Mouse (Mus musculus) hindbrain, embryonic 11.5 days (tissue): ENCODE data around the gene 9130023H24Rik. TPM values are rescaled to one million over a fixed set of nuclear protein-coding genes. Genes with fewer than 3 reads are reported as not detected.

Source experiments
- ATAC-seq: fragments of 200-750 bp; cut with Nextera tagmentation; 2 replicates; pipeline ENCODE4 v1.8.0; 2017; ENCODE audit warnings: mild to moderate bottlenecking, moderate TSS enrichment, moderate library complexity; ENCODE audit not compliant: low FRiP score
- DNase-seq: peaks from one replicate; pipeline ENCODE4 v3.0.0-alpha.2; 2015; ENCODE audit warnings: low spot score
- H3K27ac ChIP-seq: fragments of 300-500 bp; sonication (generic); 2 replicates; pipeline ENCODE4 v1.5.1; 2014; ENCODE audit warnings: mild to moderate bottlenecking, low read depth, low read length
- H3K27me3 ChIP-seq: fragments of 300-500 bp; sonication (generic); 2 replicates; pipeline ENCODE4 v1.6.1; 2014; ENCODE audit warnings: mild to moderate bottlenecking, low read length, moderate library complexity, mixed read lengths; ENCODE audit not compliant: control insufficient read depth, insufficient read depth
- H3K36me3 ChIP-seq: fragments of 300-500 bp; sonication (generic); 2 replicates; pipeline ENCODE4 v1.6.1; 2014; ENCODE audit warnings: mild to moderate bottlenecking, low read length, moderate library complexity, mixed read lengths; ENCODE audit not compliant: control insufficient read depth, insufficient read depth
- H3K4me1 ChIP-seq: fragments of 300-500 bp; sonication (generic); replicated peaks from 2 replicates; pipeline ENCODE4 v1.6.1; 2014; ENCODE audit warnings: low read length, mixed read lengths; ENCODE audit not compliant: control insufficient read depth, insufficient read depth
- H3K4me2 ChIP-seq: fragments of 300-500 bp; sonication (generic); replicated peaks from 2 replicates; pipeline ENCODE4 v1.6.1; 2014; ENCODE audit warnings: mild to moderate bottlenecking, low read depth, low read length
- H3K4me3 ChIP-seq: fragments of 300-500 bp; sonication (generic); 2 replicates; pipeline ENCODE4 v1.5.1; 2014; ENCODE audit warnings: low read depth, low read length
- H3K9ac ChIP-seq: fragments of 300-500 bp; sonication (generic); 2 replicates; pipeline ENCODE4 v1.6.1; 2014; ENCODE audit warnings: low read depth, low read length
- H3K9me3 ChIP-seq: fragments of 300-500 bp; sonication (generic); 2 replicates; pipeline ENCODE4 v1.6.1; 2016; ENCODE audit warnings: low read length; ENCODE audit not compliant: control insufficient read depth
- WGBS: fragments of 180-500 bp; shearing (Covaris S2); extraction: QIAGEN DNeasy Blood & Tissue Kit; methylation state at CpG from one replicate; pipeline ENCODE4 v1.1.7; 2014; 5-methylcytosine and 5-hydroxymethylcytosine counted together
- polyA plus RNA-seq: library from polyadenylated mRNA; unstranded; fragments of >200 nt; fragmentation: Nextera tagmentation; extraction: Ambion mirVana; gene quantifications from 2 replicates; pipeline ENCODE4 v1.2.1, GENCODE M21; 2014

9130023H24Rik gene
- polyA plus RNA-seq, 1 experiment from 2014 or later = 12.3 TPM

GRCm38 (mm10) chr7:128201607-128202006 is 36.2 kb downstream of the 9130023H24Rik start:
- H3K9ac ChIP-seq = no peak overlapping the region
- H3K9me3 ChIP-seq = no peaks in the 10 kb centered on the region
- H3K4me2 ChIP-seq = no peak overlapping the region
- no peak overlapping the region for H3K4me3 ChIP-seq
- H3K27ac ChIP-seq = no peak overlapping the region
- 86% methylated on average over 9 of the region's 9 CpGs for WGBS
- no peaks in the 10 kb centered on the region for H3K27me3 ChIP-seq
- no peaks in the 10 kb centered on the region for H3K36me3 ChIP-seq
- ATAC-seq (no peak), DNase-seq (no peak)
- H3K4me1 ChIP-seq = no peaks in the 10 kb centered on the region

Other genes starting within 250 kb of the 9130023H24Rik start
- gene Pycard, start 244.2 kb downstream of the 9130023H24Rik start, polyA plus RNA-seq = 8.4 and 11.0 TPM in 2 replicates
- gene Trim72, start 234.1 kb downstream of the 9130023H24Rik start, polyA plus RNA-seq = not detected in 2 replicates
- gene Itgam, start 175.4 kb downstream of the 9130023H24Rik start, polyA plus RNA-seq = 0.42 TPM in 2 replicates
- not detected in 2 replicates for gene Gm49368, start 175.3 kb downstream of the 9130023H24Rik start, polyA plus RNA-seq
- gene Itgax, start 108.5 kb downstream of the 9130023H24Rik start, polyA plus RNA-seq = not detected in 2 replicates
- not detected in 2 replicates for gene Itgad, start 83.7 kb downstream of the 9130023H24Rik start, polyA plus RNA-seq
- 0.36 and 0.54 TPM in 2 replicates for gene Cox6a2, start 31.6 kb downstream of the 9130023H24Rik start, polyA plus RNA-seq
- gene Armc5, start 689 bp downstream of the 9130023H24Rik start, polyA plus RNA-seq = 6.5 and 7.4 TPM in 2 replicates
- 33.0 and 40.9 TPM in 2 replicates for gene Tgfb1i1, start 8.8 kb upstream of the 9130023H24Rik start, polyA plus RNA-seq
- 0.25 TPM in 1 of 2 replicates, not detected in the other for gene Slc5a2, start 27.6 kb upstream of the 9130023H24Rik start, polyA plus RNA-seq
- gene BC017158, start 60.1 kb upstream of the 9130023H24Rik start, polyA plus RNA-seq = 18.3 and 22.0 TPM in 2 replicates
- gene Rgs10, start 180.7 kb upstream of the 9130023H24Rik start, polyA plus RNA-seq = 12.4 TPM in 2 replicates
- 42.0 and 50.4 TPM in 2 replicates for gene Tial1, start 223.7 kb upstream of the 9130023H24Rik start, polyA plus RNA-seq